Mouse (Mus musculus) olfactory bulb, adult 2 months (tissue): ENCODE data around the gene Rhobtb1.

Experiments
- CTCF ChIP-seq: fragments of 200-500 bp; IDR thresholded peaks from 2 replicates; pipeline ENCODE4 v1.5.1; 2012; ENCODE audit warnings: low read depth, mild to moderate bottlenecking, low read length, moderate library complexity; ENCODE audit not compliant: insufficient read depth
- POLR2A ChIP-seq: fragments of 200-500 bp; IDR thresholded peaks from 2 replicates; pipeline ENCODE4 v1.6.1; 2012; ENCODE audit warnings: mild to moderate bottlenecking, low read depth, low read length, moderate library complexity; ENCODE audit not compliant: insufficient read depth

- TF ChIP-seq POLR2A: no peak
- TF ChIP-seq CTCF: no peak
Measured at GRCm38 (mm10) chr10:69309109-69309508, 157.9 kb downstream of the Rhobtb1 start.
